Mouse (Mus musculus): ENCODE data around the gene Nup153. TPM values are rescaled to one million over a fixed set of nuclear protein-coding genes. Genes with fewer than 3 reads are reported as not detected.
A peak's percentile ranks its signal among the peaks of the same experiment; 100 is the strongest.

Gene Nup153
- polyA plus RNA-seq, 1 experiment from 2014 or later, result 15.8 TPM

DNA sequence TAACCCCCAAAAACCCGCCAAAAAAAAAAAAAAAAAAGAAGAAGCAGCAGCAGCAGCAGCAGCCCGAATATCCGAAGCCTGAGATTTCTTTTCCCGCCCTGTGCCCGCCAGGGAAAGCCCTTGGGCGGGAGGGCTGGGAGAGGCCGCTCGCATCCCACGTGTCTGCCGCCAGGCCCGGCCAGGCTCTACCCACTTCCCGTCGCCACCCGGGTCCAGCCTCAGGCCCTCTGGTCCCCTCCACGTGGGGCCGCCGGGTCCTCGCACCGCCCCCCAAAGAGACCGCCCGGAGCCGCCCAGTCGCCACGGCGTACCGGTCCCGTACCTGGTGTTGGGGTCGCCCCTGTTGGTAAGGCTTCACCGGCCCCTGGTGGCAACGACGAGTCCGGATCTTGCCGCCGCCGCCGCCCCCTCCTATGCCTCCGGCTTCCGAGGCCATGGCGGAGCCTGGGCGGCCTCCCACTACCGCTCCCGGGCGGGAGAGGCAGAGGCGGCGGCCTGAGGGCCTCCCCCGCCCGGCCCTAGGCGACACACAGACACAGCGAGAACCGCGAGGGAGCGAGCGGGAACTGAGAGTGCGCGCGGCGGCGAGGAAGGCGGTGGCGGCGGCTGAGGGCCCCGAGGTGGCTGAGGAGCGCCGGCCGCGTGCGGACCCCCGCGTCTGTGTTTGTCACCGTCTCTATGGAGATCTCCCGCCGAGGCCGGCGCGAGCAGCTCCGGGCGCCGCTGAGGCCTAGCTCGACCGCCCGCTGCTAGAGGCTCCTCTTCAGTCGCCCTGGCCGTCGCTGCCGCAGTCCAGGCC lies 503 bp downstream of the Nup153 start:
- WGBS, result under 1% methylated on average over 70 of the region's 85 CpGs
- H3K9ac ChIP-seq (replicated peaks), result peak overlapping the region; percentile 81
- peak; percentile 83 for ATAC-seq (ENCODE audit: low FRiP score)

DNA sequence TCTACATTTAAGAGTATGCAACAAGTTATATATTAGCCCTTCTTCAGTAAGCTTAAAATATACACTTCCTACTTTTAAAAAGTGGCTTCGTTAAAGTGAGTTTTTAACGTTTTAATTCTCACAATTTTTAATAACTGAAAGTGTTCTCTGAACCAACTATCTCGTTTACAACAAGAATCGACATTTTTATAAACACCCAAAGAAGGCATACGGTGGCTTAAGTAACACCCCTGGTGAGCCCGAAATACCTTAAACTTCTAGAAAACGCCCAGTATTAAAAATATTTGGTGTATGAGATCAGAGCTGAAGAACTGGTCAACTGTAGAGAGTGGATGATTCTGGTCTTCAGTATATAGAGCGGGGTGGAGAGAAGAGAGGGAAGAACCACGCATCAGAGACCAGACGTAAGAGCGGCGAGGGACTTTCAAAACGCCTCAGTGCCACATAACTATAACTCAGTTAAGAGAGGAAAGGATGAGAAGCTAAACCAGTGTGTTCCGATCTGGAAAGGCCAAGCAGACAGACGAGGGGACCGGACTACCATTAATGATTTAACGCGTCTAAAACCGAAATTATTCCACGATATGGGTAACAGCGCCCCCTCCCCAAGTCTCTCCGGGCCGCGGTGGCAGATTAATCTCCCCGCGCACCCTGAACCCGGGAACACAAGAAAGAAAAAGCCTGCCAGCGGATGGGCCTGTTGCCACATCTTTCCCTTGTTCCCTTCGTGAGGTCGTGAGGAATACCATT lies 1.3 kb downstream of the Nup153 start:
- peak overlapping the region; percentile 89 for H3K4me2 ChIP-seq
- H3K36me3 ChIP-seq, result no peaks in the 10 kb centered on the region
- under 1% methylated on average over 30 of the region's 30 CpGs for WGBS
- H3K27me3 ChIP-seq (replicated peaks), result no peaks in the 10 kb centered on the region
- ATAC-seq (ENCODE audit: low FRiP score), result no peak
- H3K27ac ChIP-seq (replicated peaks), result peak overlapping the region; percentile 91
- no peaks in the 10 kb centered on the region for H3K9me3 ChIP-seq (replicated peaks)
- H3K4me1 ChIP-seq, result peaks cover 21% of the 10 kb centered on the region
- H3K9ac ChIP-seq (replicated peaks), result peak overlapping the region; percentile 81
- H3K4me3 ChIP-seq (replicated peaks), result peak overlapping the region; percentile 74

More for the DNA sequence above, 503 bp downstream of the Nup153 start:
- H3K4me3 ChIP-seq (replicated peaks), result peak overlapping the region; percentile 74
- no peaks in the 10 kb centered on the region for H3K36me3 ChIP-seq
- H3K9me3 ChIP-seq (replicated peaks), result no peaks in the 10 kb centered on the region
- peaks cover 21% of the 10 kb centered on the region for H3K4me1 ChIP-seq
- no peaks in the 10 kb centered on the region for H3K27me3 ChIP-seq (replicated peaks)
- H3K4me2 ChIP-seq, result peak overlapping the region; percentile 89
- H3K27ac ChIP-seq (replicated peaks), result peak overlapping the region; percentile 91

DNA sequence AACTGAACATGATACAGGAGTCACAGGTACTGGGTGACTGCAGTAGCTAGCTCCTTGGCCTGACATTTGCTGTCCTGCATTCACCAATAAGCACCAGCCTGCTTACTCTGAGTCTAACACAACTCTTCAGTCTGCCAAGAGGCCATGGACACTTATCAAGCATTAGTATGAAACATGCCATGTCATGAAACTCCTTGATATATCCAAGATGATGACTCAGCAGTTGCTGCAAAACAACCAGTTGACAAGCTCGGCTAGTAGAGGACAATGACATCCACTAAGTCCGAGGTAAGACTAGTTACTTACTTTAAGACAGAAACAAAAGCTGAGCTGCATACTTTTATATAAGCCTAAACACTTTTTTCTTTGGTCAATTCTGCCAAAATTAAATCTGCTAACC lies 2.5 kb downstream of the Nup153 start:
- H3K27ac ChIP-seq (replicated peaks), result no peak overlapping the region
- peaks cover 21% of the 10 kb centered on the region for H3K4me1 ChIP-seq
- WGBS, result 38% methylated on average over 2 of the region's 2 CpGs
- H3K9ac ChIP-seq (replicated peaks), result no peak overlapping the region
- ATAC-seq (ENCODE audit: low FRiP score), result no peak
- no peaks in the 10 kb centered on the region for H3K27me3 ChIP-seq (replicated peaks)
- H3K4me2 ChIP-seq, result peak overlapping the region; percentile 38
- H3K36me3 ChIP-seq, result no peaks in the 10 kb centered on the region
- no peak overlapping the region for H3K4me3 ChIP-seq (replicated peaks)
- H3K9me3 ChIP-seq (replicated peaks), result no peaks in the 10 kb centered on the region

DNA sequence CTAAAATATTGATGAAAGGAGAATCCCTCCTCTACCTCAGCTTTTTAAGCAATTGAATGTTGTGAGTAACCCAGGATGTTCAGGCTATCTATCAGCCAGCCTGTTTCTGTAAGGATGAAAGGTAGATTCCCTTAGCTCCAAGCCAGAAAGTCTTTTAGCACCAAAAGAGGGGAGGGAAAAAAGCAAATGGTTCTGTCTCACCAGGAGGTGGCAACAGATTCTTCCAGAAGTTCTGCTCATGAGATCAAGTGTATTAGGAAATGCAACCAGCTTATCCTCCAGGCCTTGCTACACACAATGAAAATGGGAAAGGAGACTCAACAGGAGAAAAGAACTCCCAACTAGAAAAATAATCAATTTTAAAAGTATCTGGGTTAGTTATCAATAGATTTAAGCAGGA lies 3.4 kb downstream of the Nup153 start:
- Histone ChIP-seq H3K36me3 (no peaks in the 10 kb centered on the region), H3K27ac (replicated peaks) (no peak overlapping the region), H3K9ac (replicated peaks) (no peak overlapping the region), H3K9me3 (replicated peaks) (no peaks in the 10 kb centered on the region), H3K4me3 (replicated peaks) (no peak overlapping the region), H3K27me3 (replicated peaks) (no peaks in the 10 kb centered on the region), H3K4me2 (no peak overlapping the region), H3K4me1 (peaks cover 21% of the 10 kb centered on the region)
- ATAC-seq (ENCODE audit: low FRiP score), result no peak

DNA sequence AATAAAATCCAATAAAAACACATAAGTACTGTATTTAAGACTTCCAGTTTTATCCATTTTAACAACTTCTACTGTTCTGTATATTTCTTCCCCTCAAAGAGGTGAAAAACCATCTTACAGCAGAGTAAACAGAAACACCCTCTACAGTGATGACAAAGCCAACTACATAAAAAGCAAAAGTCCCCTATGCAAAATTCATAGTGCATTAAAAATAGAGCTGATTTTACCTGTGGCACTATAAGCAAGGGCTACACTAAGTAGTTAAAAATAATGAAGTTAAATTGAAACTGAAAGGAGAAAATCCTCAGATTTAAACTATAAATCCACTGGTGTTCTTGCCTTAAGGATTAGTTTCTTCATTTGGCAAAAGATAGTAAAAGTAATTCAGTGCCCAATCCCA lies 6.7 kb downstream of the Nup153 start:
- ATAC-seq (ENCODE audit: low FRiP score), result no peak
- Histone ChIP-seq H3K27me3 (replicated peaks) (no peaks in the 10 kb centered on the region), H3K4me2 (no peak overlapping the region), H3K27ac (replicated peaks) (no peak overlapping the region), H3K4me1 (peaks cover 19% of the 10 kb centered on the region), H3K4me3 (replicated peaks) (no peak overlapping the region), H3K9ac (replicated peaks) (no peak overlapping the region), H3K36me3 (0 out of 2 replicates have a peak, but pooled peaks cover 4% of the 10 kb centered on the region), H3K9me3 (replicated peaks) (no peaks in the 10 kb centered on the region)

DNA sequence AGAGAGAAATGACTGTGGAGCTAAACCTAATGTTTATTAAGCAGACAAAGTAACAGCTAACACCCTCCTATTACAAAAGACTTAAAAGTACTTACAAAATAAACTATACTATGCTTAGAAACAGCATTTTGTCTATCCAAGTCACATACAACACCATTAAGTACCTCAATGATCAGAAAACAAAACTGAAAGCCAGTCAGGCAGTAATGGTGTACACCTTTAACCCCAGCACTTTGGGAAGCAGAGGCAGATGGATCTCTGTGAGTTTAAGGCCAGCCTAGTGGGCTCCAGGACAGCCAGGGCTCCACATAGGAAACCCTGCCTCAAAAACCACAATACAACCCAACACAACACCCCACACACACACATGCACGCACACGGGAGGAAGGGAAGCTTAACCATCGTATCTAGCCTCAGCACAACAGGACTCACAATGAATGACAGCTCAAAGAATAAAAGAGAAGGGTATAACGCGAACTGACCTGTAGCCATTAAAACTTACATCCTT lies 8.8 kb downstream of the Nup153 start:
- Histone ChIP-seq H3K27me3 (replicated peaks) (no peaks in the 10 kb centered on the region), H3K4me3 (replicated peaks) (no peak overlapping the region), H3K9me3 (replicated peaks) (no peaks in the 10 kb centered on the region), H3K27ac (replicated peaks) (no peak overlapping the region), H3K4me1 (peaks cover 4% of the 10 kb centered on the region; the same call in 1 of the 2 replicates), H3K4me2 (no peak overlapping the region), H3K36me3 (0 out of 2 replicates have a peak, but pooled peaks cover 5% of the 10 kb centered on the region), H3K9ac (replicated peaks) (no peak overlapping the region)
- ATAC-seq (ENCODE audit: low FRiP score), result no peak
- 81% methylated on average over 5 of the region's 5 CpGs for WGBS

DNA sequence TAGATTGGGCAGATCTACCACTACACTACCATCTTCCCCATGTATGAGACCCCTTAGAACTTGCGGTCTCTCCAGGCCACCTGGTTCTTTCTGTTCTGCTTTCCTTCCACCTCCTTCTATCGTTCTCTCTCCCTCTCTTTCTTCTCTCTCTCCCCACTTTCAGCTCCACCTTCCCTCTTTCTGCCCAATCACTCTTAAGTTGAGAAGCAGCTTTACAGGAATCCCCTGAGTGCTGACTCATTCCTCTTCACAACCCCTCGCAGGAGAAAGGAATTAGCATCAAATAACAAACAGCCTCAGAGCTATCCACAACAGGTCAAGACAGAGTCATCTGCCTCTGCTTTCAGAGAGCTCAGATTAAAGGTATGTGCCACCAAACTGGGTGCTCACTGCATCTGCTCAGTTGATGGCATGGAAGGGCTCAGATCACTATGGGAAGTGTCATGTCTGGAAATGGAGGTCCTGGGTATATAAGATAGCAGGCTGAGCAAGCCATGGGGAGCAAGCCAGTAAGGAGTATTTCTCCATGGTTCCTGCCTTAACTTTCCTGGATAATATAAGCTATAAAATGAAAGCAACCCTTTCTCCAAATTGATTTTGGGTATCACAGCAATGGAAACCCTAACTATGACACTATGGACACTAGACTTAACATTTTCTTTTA lies 11.6 kb downstream of the Nup153 start:
- no peak overlapping the region for H3K4me3 ChIP-seq (replicated peaks)
- H3K9ac ChIP-seq (replicated peaks), result no peak overlapping the region
- WGBS, result 80% methylated on average over 3 of the region's 3 CpGs

DNA sequence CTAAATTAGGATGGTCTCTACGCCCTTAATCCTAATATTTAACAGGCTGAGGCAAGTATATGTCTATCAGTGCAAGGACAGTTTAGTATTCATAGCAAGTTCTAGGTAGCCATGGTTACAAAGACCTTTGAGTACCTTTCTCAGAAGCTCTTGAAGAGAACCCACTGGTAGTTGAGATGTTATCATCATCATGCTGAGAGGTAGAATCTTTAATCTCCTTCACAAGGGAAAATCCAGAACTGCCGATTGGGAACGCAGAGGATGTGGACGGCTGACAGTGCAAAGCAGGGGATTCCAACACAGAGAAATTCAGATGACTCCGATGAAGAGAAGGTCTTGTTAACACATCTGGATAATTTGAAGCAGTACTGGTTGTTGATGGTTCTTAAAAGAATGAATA lies 14.3 kb downstream of the Nup153 start:
- no peak for ATAC-seq (ENCODE audit: low FRiP score)
- Histone ChIP-seq H3K27me3 (replicated peaks) (no peaks in the 10 kb centered on the region), H3K9me3 (replicated peaks) (no peaks in the 10 kb centered on the region), H3K4me2 (no peak overlapping the region), H3K9ac (replicated peaks) (no peak overlapping the region), H3K4me1 (no peaks in the 10 kb centered on the region), H3K36me3 (peaks cover 27% of the 10 kb centered on the region), H3K4me3 (replicated peaks) (no peak overlapping the region), H3K27ac (replicated peaks) (no peak overlapping the region)
- WGBS, result 93% methylated on average over 5 of the region's 5 CpGs

More for the DNA sequence above, 11.6 kb downstream of the Nup153 start:
- Histone ChIP-seq H3K4me1 (peaks cover 4% of the 10 kb centered on the region; the same call in 1 of the 2 replicates), H3K9me3 (replicated peaks) (no peaks in the 10 kb centered on the region), H3K36me3 (peaks cover 18% of the 10 kb centered on the region), H3K4me2 (no peak overlapping the region), H3K27me3 (replicated peaks) (no peaks in the 10 kb centered on the region), H3K27ac (replicated peaks) (no peak overlapping the region)
- ATAC-seq (ENCODE audit: low FRiP score), result no peak

DNA sequence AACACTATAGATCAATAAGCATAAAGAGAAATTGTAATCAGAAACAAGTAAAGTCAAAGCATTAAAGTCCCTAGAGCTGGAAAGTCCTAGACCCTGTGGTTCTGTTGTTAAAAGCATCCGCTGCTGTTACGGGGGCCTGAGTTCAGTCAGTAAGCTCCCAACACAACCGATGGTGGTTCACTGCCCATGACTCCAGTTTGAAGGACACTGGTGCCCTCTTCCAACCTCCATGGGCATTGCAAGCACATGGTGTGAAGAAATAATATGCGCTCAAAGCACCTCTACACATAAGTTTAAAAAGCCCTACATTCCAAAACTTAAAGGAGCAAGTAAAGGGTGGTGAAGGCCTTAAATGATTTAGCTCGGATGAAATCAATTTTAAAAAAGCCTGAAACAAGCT lies 24.6 kb downstream of the Nup153 start:
- no peaks in the 10 kb centered on the region for H3K4me1 ChIP-seq
- no peak overlapping the region for H3K4me2 ChIP-seq
- 80% methylated on average over 5 of the region's 5 CpGs for WGBS
- H3K27ac ChIP-seq (replicated peaks), result no peak overlapping the region
- peaks cover 24% of the 10 kb centered on the region for H3K36me3 ChIP-seq
- no peaks in the 10 kb centered on the region for H3K9me3 ChIP-seq (replicated peaks)
- H3K9ac ChIP-seq (replicated peaks), result no peak overlapping the region
- no peak for ATAC-seq (ENCODE audit: low FRiP score)
- no peaks in the 10 kb centered on the region for H3K27me3 ChIP-seq (replicated peaks)
- H3K4me3 ChIP-seq (replicated peaks), result no peak overlapping the region

DNA sequence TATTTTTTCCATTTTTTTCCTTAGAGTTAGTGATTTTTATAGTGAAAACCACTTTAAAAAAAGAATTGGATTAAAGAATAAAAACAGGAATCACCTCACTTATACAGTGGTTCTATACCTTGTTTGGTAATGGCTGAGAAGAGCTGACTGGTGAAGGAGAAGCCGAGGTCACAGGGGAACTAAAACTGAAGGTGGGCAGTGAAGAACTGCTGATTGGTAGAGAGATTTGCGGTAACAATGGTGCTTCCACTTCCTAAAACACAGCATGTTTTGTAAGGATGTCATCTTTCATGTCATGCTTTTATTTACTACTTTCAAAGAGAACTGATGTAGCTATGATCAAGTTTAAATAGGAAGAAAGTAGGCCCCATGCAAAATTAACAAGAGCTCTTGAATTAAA lies 26.3 kb downstream of the Nup153 start:
- Histone ChIP-seq H3K27ac (replicated peaks) (no peak overlapping the region), H3K9me3 (replicated peaks) (no peaks in the 10 kb centered on the region), H3K9ac (replicated peaks) (no peak overlapping the region), H3K4me3 (replicated peaks) (no peak overlapping the region), H3K4me2 (no peak overlapping the region), H3K27me3 (replicated peaks) (no peaks in the 10 kb centered on the region), H3K4me1 (no peaks in the 10 kb centered on the region), H3K36me3 (peaks cover 28% of the 10 kb centered on the region)
- ATAC-seq (ENCODE audit: low FRiP score), result no peak
- WGBS, result 92% methylated on average over 2 of the region's 2 CpGs

DNA sequence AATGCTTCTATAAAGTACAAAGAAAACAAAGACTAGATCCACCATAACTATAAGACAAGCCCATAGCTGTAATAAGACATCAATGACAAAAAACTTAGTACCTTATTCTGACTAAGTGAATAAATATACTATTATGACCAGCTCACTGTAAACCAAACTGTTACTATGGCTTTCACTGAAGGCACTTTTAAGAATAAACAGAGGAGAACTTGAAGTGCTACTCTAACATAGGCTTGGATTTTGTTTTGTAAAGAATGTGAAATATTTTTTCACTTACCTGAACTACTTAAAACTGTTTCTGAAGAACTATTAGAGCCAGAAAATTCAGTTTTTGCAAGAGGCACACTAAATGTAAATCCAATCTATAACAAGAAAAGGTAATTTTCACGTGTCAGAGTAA lies 28.4 kb downstream of the Nup153 start:
- Histone ChIP-seq H3K36me3 (peaks cover 24% of the 10 kb centered on the region), H3K4me2 (no peak overlapping the region), H3K4me3 (replicated peaks) (no peak overlapping the region), H3K27me3 (replicated peaks) (no peaks in the 10 kb centered on the region), H3K9me3 (replicated peaks) (no peaks in the 10 kb centered on the region), H3K9ac (replicated peaks) (no peak overlapping the region), H3K27ac (replicated peaks) (no peak overlapping the region), H3K4me1 (no peaks in the 10 kb centered on the region)
- ATAC-seq (ENCODE audit: low FRiP score), result no peak
- 92% methylated on average over 1 of the region's 1 CpGs for WGBS
